Mouse (Mus musculus) intestine, embryonic 14.5 days (tissue): ENCODE data around the gene Arpc4. TPM values are rescaled to one million over a fixed set of nuclear protein-coding genes. Genes with fewer than 3 reads are reported as not detected.

Source experiments
- ATAC-seq: fragments of 200-750 bp; cut with Nextera tagmentation; replicated peaks from 2 replicates; pipeline ENCODE4 v1.8.0; 2017; ENCODE audit warnings: low read depth, moderate number of reproducible peaks, moderate TSS enrichment, moderate library complexity; ENCODE audit not compliant: low FRiP score, low TSS enrichment
- DNase-seq: peaks from one replicate; pipeline ENCODE4 v3.0.0-alpha.2; 2018; ENCODE audit warnings: low spot score
- H3K27ac ChIP-seq: fragments of 300-500 bp; sonication (generic); 2 replicates; pipeline ENCODE4 v1.5.1; 2014; ENCODE audit warnings: low read depth, mild to moderate bottlenecking, control low read depth
- H3K27me3 ChIP-seq: fragments of 300-500 bp; sonication (generic); replicated peaks from 2 replicates; pipeline ENCODE4 v1.6.1; 2014; ENCODE audit warnings: low read length, control low read depth; ENCODE audit not compliant: control insufficient read depth, insufficient read depth
- H3K36me3 ChIP-seq: fragments of 300-500 bp; sonication (generic); 2 replicates; pipeline ENCODE4 v1.6.1; 2014; ENCODE audit warnings: low read length, control low read depth; ENCODE audit not compliant: control insufficient read depth, insufficient read depth
- H3K4me1 ChIP-seq: fragments of 300-500 bp; sonication (generic); replicated peaks from 2 replicates; pipeline ENCODE4 v1.6.1; 2014; ENCODE audit warnings: low read length, control low read depth, mixed read lengths; ENCODE audit not compliant: control insufficient read depth, insufficient read depth
- H3K4me2 ChIP-seq: fragments of 300-500 bp; sonication (generic); 2 replicates; pipeline ENCODE4 v1.6.1; 2014; ENCODE audit warnings: low read length
- H3K4me3 ChIP-seq: fragments of 300-500 bp; sonication (generic); 2 replicates; pipeline ENCODE4 v1.5.1; 2014; ENCODE audit warnings: low read depth, low read length, control low read depth, mixed read lengths
- H3K9ac ChIP-seq: fragments of 300-500 bp; sonication (generic); 2 replicates; pipeline ENCODE4 v1.6.1; 2014; ENCODE audit warnings: mild to moderate bottlenecking, low read length
- H3K9me3 ChIP-seq: fragments of 300-500 bp; sonication (generic); 2 replicates; pipeline ENCODE4 v1.6.1; 2016; ENCODE audit warnings: low read length, control low read depth; ENCODE audit not compliant: control insufficient read depth
- WGBS: fragments of 180-500 bp; shearing (Covaris S2); extraction: QIAGEN DNeasy Blood & Tissue Kit; methylation state at CpG from one replicate; pipeline ENCODE4 v1.1.7; 2014; 5-methylcytosine and 5-hydroxymethylcytosine counted together
- polyA plus RNA-seq: library from polyadenylated mRNA; unstranded; fragments of >200 nt; fragmentation: Nextera tagmentation; extraction: Ambion mirVana; gene quantifications from 2 replicates; pipeline ENCODE4 v1.2.1, GENCODE M21; 2014

Arpc4 gene
- polyA plus RNA-seq, 1 experiment from 2014 or later = 221 TPM

GRCm38 (mm10) chr6:113370194-113370929 lies 7.6 kb upstream of the Arpc4 start:
- no peak for ATAC-seq
- 94% methylated on average over 20 of the region's 20 CpGs for WGBS
- peaks cover 88% of the 10 kb centered on the region for H3K36me3 ChIP-seq
- H3K4me2 ChIP-seq = no peak overlapping the region
- H3K27me3 ChIP-seq = no peaks in the 10 kb centered on the region
- no peaks in the 10 kb centered on the region for H3K4me1 ChIP-seq
- H3K9me3 ChIP-seq = no peaks in the 10 kb centered on the region
- no peak overlapping the region for H3K4me3 ChIP-seq
- no peak overlapping the region for H3K9ac ChIP-seq
- no peak overlapping the region for H3K27ac ChIP-seq
- DNase-seq = no peak

GRCm38 (mm10) chr6:113373491-113373890 lies 4.4 kb upstream of the Arpc4 start:
- Histone ChIP-seq H3K36me3 (peaks cover 71% of the 10 kb centered on the region), H3K9ac (no peak overlapping the region), H3K27ac (no peak overlapping the region), H3K4me3 (no peak overlapping the region), H3K4me2 (no peak overlapping the region), H3K9me3 (no peaks in the 10 kb centered on the region), H3K4me1 (no peaks in the 10 kb centered on the region; the same call in 1 of the 2 replicates), H3K27me3 (no peaks in the 10 kb centered on the region)
- DNase-seq (no peak), ATAC-seq (no peak)
- 90% methylated on average over 4 of the region's 4 CpGs for WGBS

- 8% methylated on average over 7 of the region's 7 CpGs for WGBS
- Histone ChIP-seq H3K9me3 (no peaks in the 10 kb centered on the region), H3K4me1 (peaks cover 10% of the 10 kb centered on the region), H3K36me3 (peaks cover 56% of the 10 kb centered on the region), H3K4me3 (peak overlapping the region; percentile 68), H3K4me2 (peak overlapping the region; percentile 98), H3K9ac (peak overlapping the region; percentile 94), H3K27me3 (no peaks in the 10 kb centered on the region), H3K27ac (peak overlapping the region; percentile 97)
- no peak for ATAC-seq
- DNase-seq = no peak
Measured at GRCm38 (mm10) chr6:113377172-113377495, 781 bp upstream of the Arpc4 start.

GRCm38 (mm10) chr6:113379246-113379645 lies 1.3 kb downstream of the Arpc4 start:
- Histone ChIP-seq H3K27ac (no peak overlapping the region), H3K27me3 (no peaks in the 10 kb centered on the region), H3K36me3 (peaks cover 56% of the 10 kb centered on the region), H3K9me3 (no peaks in the 10 kb centered on the region), H3K9ac (peak overlapping the region; percentile 94), H3K4me3 (peak overlapping the region; percentile 68), H3K4me1 (peaks cover 10% of the 10 kb centered on the region), H3K4me2 (peak overlapping the region; percentile 98)
- no peak for ATAC-seq
- no peak for DNase-seq
- WGBS = 79% methylated on average over 6 of the region's 6 CpGs

- Histone ChIP-seq H3K4me1 (peaks cover 10% of the 10 kb centered on the region), H3K9me3 (no peaks in the 10 kb centered on the region), H3K4me2 (no peak overlapping the region), H3K27ac (no peak overlapping the region), H3K27me3 (no peaks in the 10 kb centered on the region), H3K36me3 (peaks cover 56% of the 10 kb centered on the region), H3K4me3 (no peak overlapping the region), H3K9ac (no peak overlapping the region)
- DNase-seq (no peak), ATAC-seq (no peak)
- 90% methylated on average over 11 of the region's 11 CpGs for WGBS
Measured at GRCm38 (mm10) chr6:113380480-113380879, 2.6 kb downstream of the Arpc4 start.

- no peak overlapping the region for H3K4me3 ChIP-seq
- H3K4me2 ChIP-seq = no peak overlapping the region
- no peaks in the 10 kb centered on the region for H3K9me3 ChIP-seq
- ATAC-seq (no peak), DNase-seq (no peak)
- H3K36me3 ChIP-seq = peaks cover 92% of the 10 kb centered on the region
- 93% methylated on average over 8 of the region's 8 CpGs for WGBS
- H3K4me1 ChIP-seq = peaks cover 2% of the 10 kb centered on the region
- H3K9ac ChIP-seq = no peak overlapping the region
- no peaks in the 10 kb centered on the region for H3K27me3 ChIP-seq
- no peak overlapping the region for H3K27ac ChIP-seq
Measured at GRCm38 (mm10) chr6:113384351-113384927, 6.5 kb downstream of the Arpc4 start.

- no peaks in the 10 kb centered on the region for H3K9me3 ChIP-seq
- no peaks in the 10 kb centered on the region for H3K4me1 ChIP-seq
- no peaks in the 10 kb centered on the region for H3K27me3 ChIP-seq
- H3K9ac ChIP-seq = no peak overlapping the region
- H3K27ac ChIP-seq = 0 out of 2 replicates have a peak overlapping the region, but pooled peaks have one; percentile 41
- H3K4me3 ChIP-seq = no peak overlapping the region
- 52% methylated on average over 11 of the region's 11 CpGs for WGBS
- no peak overlapping the region for H3K4me2 ChIP-seq
- H3K36me3 ChIP-seq = peaks cover 100% of the 10 kb centered on the region
- no peak for ATAC-seq
- no peak for DNase-seq
Measured at GRCm38 (mm10) chr6:113385160-113385714, 7.3 kb downstream of the Arpc4 start.

GRCm38 (mm10) chr6:113386025-113386424 lies 8.1 kb downstream of the Arpc4 start:
- no peaks in the 10 kb centered on the region for H3K27me3 ChIP-seq
- WGBS = 28% methylated on average over 3 of the region's 3 CpGs
- no peak overlapping the region for H3K4me2 ChIP-seq
- H3K36me3 ChIP-seq = peaks cover 98% of the 10 kb centered on the region
- no peak overlapping the region for H3K27ac ChIP-seq
- DNase-seq (no peak), ATAC-seq (no peak)
- no peaks in the 10 kb centered on the region for H3K9me3 ChIP-seq
- H3K9ac ChIP-seq = no peak overlapping the region
- H3K4me1 ChIP-seq = no peaks in the 10 kb centered on the region
- H3K4me3 ChIP-seq = no peak overlapping the region
